Mouse (Mus musculus) G1E (cell line): ENCODE measurements at regions not wholly inside any gene's neighbourhood (a gene's known extent, or its start where the extent isn't known, plus 50 kb on each side); places are given as distances from the start of the nearest gene placed in this dataset.
"Not testable (repeated sequence)": the region's sequence is repeated elsewhere in the genome, so short reads cannot be mapped to it uniquely, and the experiment has no call there.

Experiments
- CTCF ChIP-seq: IDR thresholded peaks from 2 replicates; pipeline ENCODE4 v1.5.1; 2012; ENCODE audit warnings: low read depth, low read length, inconsistent platforms, mixed read lengths
- GATA1 ChIP-seq: IDR thresholded peaks from 2 replicates; pipeline ENCODE4 v1.6.1; 2012; ENCODE audit warnings: borderline replicate concordance, low read length, inconsistent platforms, mixed read lengths
- GATA2 ChIP-seq: IDR thresholded peaks from 2 replicates; pipeline ENCODE4 v1.6.1; 2012; ENCODE audit warnings: low read depth, low read length, inconsistent platforms, borderline replicate concordance
- POLR2AphosphoS5 ChIP-seq: IDR thresholded peaks from 2 replicates; pipeline ENCODE4 v1.6.1; 2012; ENCODE audit warnings: low read depth, low read length, inconsistent platforms; ENCODE audit not compliant: insufficient replicate concordance

GRCm38 (mm10) chr9:115438234-115438633, 128.0 kb upstream of the Stt3b start:
- TF ChIP-seq CTCF, GATA2, POLR2AphosphoS5, GATA1: not testable (repeated sequence)
